Mouse (Mus musculus): ENCODE results near the gene Treml1.

GRCm38 (mm10) chr17:48404706-48405105, 45.0 kb downstream of the Treml1 start:
- TF ChIP-seq CTCF (IDR thresholded peaks at IDR 0.05; ENCODE audit: low read depth): no peak
- TF ChIP-seq EP300 (IDR thresholded peaks at IDR 0.05; ENCODE audit: low read depth): peak; percentile 52; the same call in 1 of the 2 replicates
